Mouse (Mus musculus) C2C12 (cell line): ENCODE measurements at regions not wholly inside any gene's neighbourhood (a gene's known extent, or its start where the extent isn't known, plus 50 kb on each side); places are given as distances from the start of the nearest gene placed in this dataset.
A peak's percentile ranks its signal among the peaks of the same experiment; 100 is the strongest.

ENCODE experiments used
- CEBPB ChIP-seq: IDR thresholded peaks from one replicate; pipeline ENCODE4 v1.6.1; 2011; ENCODE audit warnings: low read depth, mild to moderate bottlenecking, control low read depth, moderate library complexity
- CTCF ChIP-seq: IDR thresholded peaks from one replicate; pipeline ENCODE4 v1.5.1; 2011; ENCODE audit not compliant: control insufficient read depth, insufficient read depth, insufficient read length
- FOSL1 ChIP-seq: IDR thresholded peaks from one replicate; pipeline ENCODE4 v1.8.0; 2011; ENCODE audit warnings: mild to moderate bottlenecking, low read length; ENCODE audit not compliant: poor library complexity, insufficient read depth, severe bottlenecking
- MAX ChIP-seq: IDR thresholded peaks from one replicate; pipeline ENCODE4 v1.6.1; 2011; ENCODE audit warnings: mild to moderate bottlenecking, control low read depth
- MYOD1 ChIP-seq: IDR thresholded peaks from one replicate; pipeline ENCODE4 v1.6.1; 2011; ENCODE audit warnings: low read depth; ENCODE audit not compliant: control insufficient read depth, insufficient read length
- MYOG ChIP-seq: IDR thresholded peaks from one replicate; pipeline ENCODE4 v1.6.1; 2011; ENCODE audit not compliant: control insufficient read depth, insufficient read length; ENCODE audit errors: extremely low read depth
- USF1 ChIP-seq: IDR thresholded peaks from one replicate; pipeline ENCODE4 v1.6.1; 2011; ENCODE audit warnings: low read depth, mild to moderate bottlenecking, control low read depth, moderate library complexity

- TF ChIP-seq CTCF (no peak), USF1 (no peak), CEBPB (peak; percentile 77), MYOD1 (no peak), MAX (no peak), FOSL1 (no peak), MYOG (no peak)
Measured at GRCm38 (mm10) chr2:166429494-166429893, 274.0 kb upstream of the Sulf2 start.
